Mouse (Mus musculus) embryonic facial prominence, embryonic 14.5 days (tissue): ENCODE results near the gene Dcpp3. TPM values are rescaled to one million over a fixed set of nuclear protein-coding genes. Genes with fewer than 3 reads are reported as not detected.
"Not testable (repeated sequence)": the region's sequence is repeated elsewhere in the genome, so short reads cannot be mapped to it uniquely, and the experiment has no call there.

Experiments
- ATAC-seq: fragments of 200-750 bp; cut with Nextera tagmentation; 2 replicates; pipeline ENCODE4 v1.8.0; 2017; ENCODE audit warnings: low read depth, moderate number of reproducible peaks, moderate TSS enrichment
- DNase-seq: peaks from one replicate; pipeline ENCODE4 v3.0.0-alpha.2; 2015; ENCODE audit warnings: low spot score
- H3K27ac ChIP-seq: fragments of 300-500 bp; sonication (generic); replicated peaks from 2 replicates; pipeline ENCODE4 v1.5.1; 2014; ENCODE audit warnings: low read depth, mild to moderate bottlenecking, low read length, moderate library complexity
- H3K27me3 ChIP-seq: fragments of 300-500 bp; sonication (generic); replicated peaks from 2 replicates; pipeline ENCODE4 v1.6.1; 2014; ENCODE audit warnings: low read length; ENCODE audit not compliant: control insufficient read depth, insufficient read depth
- H3K36me3 ChIP-seq: fragments of 300-500 bp; sonication (generic); 2 replicates; pipeline ENCODE4 v1.6.1; 2014; ENCODE audit warnings: low read length, mixed read lengths; ENCODE audit not compliant: control insufficient read depth, insufficient read depth
- H3K4me1 ChIP-seq: fragments of 300-500 bp; sonication (generic); 2 replicates; pipeline ENCODE4 v1.6.1; 2014; ENCODE audit warnings: antibody characterized with exemption, low read length; ENCODE audit not compliant: control insufficient read depth, insufficient read depth
- H3K4me2 ChIP-seq: fragments of 300-500 bp; sonication (generic); 2 replicates; pipeline ENCODE4 v1.6.1; 2014; ENCODE audit warnings: low read depth, mild to moderate bottlenecking, low read length, moderate library complexity, mixed read lengths
- H3K4me3 ChIP-seq: fragments of 300-500 bp; sonication (generic); 2 replicates; pipeline ENCODE4 v1.5.1; 2014; ENCODE audit warnings: low read depth, mild to moderate bottlenecking, low read length
- H3K9ac ChIP-seq: fragments of 300-500 bp; sonication (generic); 2 replicates; pipeline ENCODE4 v1.6.1; 2014; ENCODE audit warnings: low read depth, mild to moderate bottlenecking, low read length, moderate library complexity, mixed read lengths
- H3K9me3 ChIP-seq: fragments of 300-500 bp; sonication (generic); 2 replicates; pipeline ENCODE4 v1.6.1; 2016; ENCODE audit warnings: low read length; ENCODE audit not compliant: control insufficient read depth
- WGBS: fragments of 180-500 bp; shearing (Covaris S2); extraction: QIAGEN DNeasy Blood & Tissue Kit; methylation state at CpG from one replicate; pipeline ENCODE4 v1.1.7; 2014; 5-methylcytosine and 5-hydroxymethylcytosine counted together
- polyA plus RNA-seq: library from polyadenylated mRNA; unstranded; fragments of >200 nt; fragmentation: Nextera tagmentation; extraction: Ambion mirVana; gene quantifications from 2 replicates; pipeline ENCODE4 v1.2.1, GENCODE M21; 2014

Gene Dcpp3
- polyA plus RNA-seq = 3.9 and 15.6 TPM in 2 replicates

DNA sequence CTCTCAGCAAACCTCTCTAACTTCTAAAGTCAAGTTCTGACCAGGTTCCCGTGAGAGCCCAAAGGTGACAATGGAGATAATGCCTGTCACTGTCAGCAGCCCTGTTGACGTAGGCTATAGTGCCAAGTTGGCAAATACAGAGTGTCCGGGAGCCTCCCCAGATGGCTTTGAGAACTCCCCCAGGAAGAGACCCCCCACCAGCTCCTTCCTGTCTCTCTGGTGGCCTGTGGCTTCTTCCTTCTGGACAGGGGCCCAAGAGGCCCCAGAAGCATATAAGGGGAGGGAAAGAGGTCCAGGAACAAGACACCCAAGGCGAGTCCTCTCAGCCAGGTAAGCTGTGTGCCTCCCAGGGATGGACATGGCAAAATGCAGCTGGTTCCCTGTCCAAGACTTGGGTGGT lies at the start of gene Dcpp3:
Dcpp3 (plus strand) TSS at position 301 of the 400 bp plus-strand sequence.
- not testable (repeated sequence) for DNase-seq, ATAC-seq, H3K4me1 ChIP-seq, H3K27ac ChIP-seq, H3K36me3 ChIP-seq, H3K4me3 ChIP-seq, H3K9ac ChIP-seq, H3K9me3 ChIP-seq, H3K4me2 ChIP-seq, H3K27me3 ChIP-seq
- 69% methylated on average over 4 of the region's 4 CpGs for WGBS

GRCm38 (mm10) chr17:23867756-23868155 lies 49.5 kb upstream of the Dcpp3 start, which contains the start of gene Prss21:
Prss21 (plus strand) TSS chr17:23868056.
- Histone ChIP-seq H3K4me3 (no peak within 1 kb of the TSS), H3K9ac (no peak within 1 kb of the TSS), H3K4me2 (no peak within 1 kb of the TSS), H3K27ac (no peak within 1 kb of the TSS), H3K4me1 (no peaks in the 10 kb centered on the region), H3K36me3 (no peaks in the 10 kb centered on the region), H3K27me3 (no peaks in the 10 kb centered on the region), H3K9me3 (no peaks in the 10 kb centered on the region)
- ATAC-seq (no peak), DNase-seq (no peak)
- 84% methylated on average over 15 of the region's 15 CpGs for WGBS

- H3K4me1 ChIP-seq = no peaks in the 10 kb centered on the region
- H3K4me3 ChIP-seq = no peak overlapping the region
- no peaks in the 10 kb centered on the region for H3K9me3 ChIP-seq
- DNase-seq (no peak), ATAC-seq (no peak)
- no peaks in the 10 kb centered on the region for H3K27me3 ChIP-seq
- no peak overlapping the region for H3K9ac ChIP-seq
- no peak overlapping the region for H3K27ac ChIP-seq
- no peaks in the 10 kb centered on the region for H3K36me3 ChIP-seq
- H3K4me2 ChIP-seq = no peak overlapping the region
- WGBS = 94% methylated on average over 11 of the region's 11 CpGs
These were observed 48.7 kb upstream of the Dcpp3 start for GRCm38 (mm10) chr17:23868513-23868912.

DNA sequence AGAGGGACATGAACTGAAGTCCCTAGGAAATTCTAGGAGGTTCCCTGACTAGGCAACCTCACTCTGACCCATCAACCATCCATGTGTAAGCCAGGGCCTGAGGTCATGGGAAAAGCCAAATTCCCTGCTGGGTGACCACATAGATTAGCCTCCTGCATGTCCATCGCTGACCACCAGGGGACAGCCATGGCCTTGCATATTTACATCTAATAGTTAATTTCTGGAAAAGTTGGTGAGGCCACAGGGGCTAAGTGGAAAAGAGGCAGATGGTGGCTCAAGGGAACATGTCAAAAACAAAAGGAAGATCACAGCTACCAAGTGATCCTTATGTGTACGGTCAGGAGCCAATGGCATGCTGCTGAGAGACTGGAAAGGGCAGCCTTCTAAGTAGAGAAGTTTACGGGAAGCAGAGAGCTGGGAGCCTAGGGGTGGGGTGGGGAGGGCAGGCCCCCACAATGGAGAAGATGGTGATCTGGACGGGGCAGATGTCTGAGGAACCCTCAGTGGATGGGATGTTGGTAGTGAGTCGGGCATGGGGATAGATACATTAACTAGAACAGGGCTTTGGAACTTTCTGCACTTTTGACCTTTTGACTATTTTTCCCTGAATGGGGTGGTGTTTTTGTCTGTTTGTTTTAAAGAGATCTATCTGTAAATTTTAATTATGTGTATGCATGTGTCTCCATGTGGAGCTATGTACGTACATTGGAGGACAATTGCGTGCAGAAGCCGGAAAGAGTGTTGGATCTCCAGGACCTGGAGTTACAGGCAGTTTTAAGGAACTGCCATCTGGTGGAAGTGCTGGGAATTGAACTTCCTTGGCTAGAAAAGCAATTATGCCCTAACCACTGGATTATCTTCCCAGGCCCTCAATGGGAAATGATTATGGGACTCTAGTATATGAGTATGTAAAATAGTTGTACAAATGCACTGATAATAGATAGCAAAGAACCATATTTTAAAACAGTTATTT lies 43.1 kb upstream of the Dcpp3 start:
- H3K4me1 ChIP-seq = no peaks in the 10 kb centered on the region
- DNase-seq (peak; percentile 56), ATAC-seq (no peak)
- H3K4me2 ChIP-seq = no peak overlapping the region
- H3K36me3 ChIP-seq = no peaks in the 10 kb centered on the region
- 41% methylated on average over 8 of the region's 8 CpGs for WGBS
- H3K9me3 ChIP-seq = no peaks in the 10 kb centered on the region
- no peaks in the 10 kb centered on the region for H3K27me3 ChIP-seq
- H3K9ac ChIP-seq = no peak overlapping the region
- no peak overlapping the region for H3K4me3 ChIP-seq
- no peak overlapping the region for H3K27ac ChIP-seq

DNA sequence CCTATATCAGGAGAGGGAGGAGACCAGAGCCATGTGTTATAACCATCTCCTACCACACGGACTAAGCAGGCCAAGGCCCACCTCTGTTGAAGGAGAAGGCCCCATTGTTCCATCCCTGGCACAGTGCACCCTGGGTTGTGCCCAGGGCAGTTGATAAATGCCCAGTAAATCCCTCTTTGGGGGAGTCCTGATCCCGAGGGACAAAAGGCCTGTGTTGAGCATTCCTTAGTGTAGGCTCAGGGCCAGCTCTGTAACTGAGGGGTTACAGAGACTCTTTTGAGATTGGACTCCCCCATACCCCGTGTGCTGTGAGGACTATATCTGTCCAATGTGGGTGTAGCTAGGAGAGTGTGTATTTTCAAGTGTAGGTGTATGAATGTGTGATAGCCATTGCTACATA lies 40.5 kb upstream of the Dcpp3 start:
- no peaks in the 10 kb centered on the region for H3K9me3 ChIP-seq
- H3K4me1 ChIP-seq = no peaks in the 10 kb centered on the region
- H3K27ac ChIP-seq = no peak overlapping the region
- H3K27me3 ChIP-seq = no peaks in the 10 kb centered on the region
- H3K4me3 ChIP-seq = no peak overlapping the region
- WGBS = 34% methylated on average over 3 of the region's 3 CpGs
- H3K4me2 ChIP-seq = no peak overlapping the region
- peak; percentile 83 for ATAC-seq
- H3K9ac ChIP-seq = no peak overlapping the region
- no peaks in the 10 kb centered on the region for H3K36me3 ChIP-seq
- peak; percentile 66 for DNase-seq

GRCm38 (mm10) chr17:23877166-23877565 lies 40.1 kb upstream of the Dcpp3 start:
- Histone ChIP-seq H3K4me1 (no peaks in the 10 kb centered on the region), H3K9me3 (no peaks in the 10 kb centered on the region), H3K36me3 (no peaks in the 10 kb centered on the region), H3K4me3 (no peak overlapping the region), H3K4me2 (no peak overlapping the region), H3K27me3 (no peaks in the 10 kb centered on the region), H3K27ac (no peak overlapping the region), H3K9ac (no peak overlapping the region)
- peak; percentile 59; the same call in 1 of the 2 replicates for ATAC-seq
- DNase-seq = peak; percentile 39
- WGBS = 71% methylated on average over 2 of the region's 2 CpGs

GRCm38 (mm10) chr17:23880576-23880975 lies 36.7 kb upstream of the Dcpp3 start, which contains the start of the genes Dcpp1 and Dcpp2:
Dcpp1 (plus strand) TSS chr17:23880876.
Dcpp2 (plus strand) TSS chr17:23880880.
- not testable (repeated sequence) for H3K9me3 ChIP-seq, H3K36me3 ChIP-seq, H3K4me1 ChIP-seq, ATAC-seq, H3K4me2 ChIP-seq, DNase-seq, H3K27me3 ChIP-seq, H3K27ac ChIP-seq, H3K9ac ChIP-seq, H3K4me3 ChIP-seq
- WGBS = 91% methylated on average over 4 of the region's 4 CpGs

DNA sequence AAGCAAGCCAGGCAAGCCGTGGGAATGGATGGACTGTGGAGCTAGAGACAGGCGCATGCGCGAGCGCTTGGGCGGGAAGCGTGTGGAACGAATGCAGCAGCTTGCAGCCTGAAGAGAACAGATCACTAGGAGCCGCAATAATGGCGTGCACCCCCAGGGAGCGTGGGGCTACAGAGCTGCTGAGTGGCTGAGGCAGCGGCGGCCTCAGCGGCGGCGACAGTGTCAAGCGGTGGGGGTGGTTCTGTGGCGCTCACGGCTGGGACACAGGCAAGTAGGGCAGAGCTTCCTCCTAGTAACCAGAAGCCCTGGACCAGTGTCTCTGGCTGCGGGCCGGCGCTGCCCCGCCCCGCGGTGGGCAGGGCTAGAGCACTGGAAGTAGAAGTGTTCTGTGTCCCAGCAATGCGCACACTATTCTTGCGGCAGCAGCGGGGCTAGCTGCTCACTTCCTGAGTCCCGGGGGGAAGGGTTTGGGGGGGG lies 7.3 kb downstream of the Dcpp3 start:
- DNase-seq = peak; percentile 95
- no peaks in the 10 kb centered on the region for H3K36me3 ChIP-seq
- peaks cover 5% of the 10 kb centered on the region for H3K4me1 ChIP-seq
- no peaks in the 10 kb centered on the region for H3K9me3 ChIP-seq
- peak; percentile 99 for ATAC-seq
- H3K27me3 ChIP-seq = no peaks in the 10 kb centered on the region
- peak overlapping the region; percentile 92 for H3K27ac ChIP-seq
- WGBS = 0% methylated on average over 25 of the region's 29 CpGs
- peak overlapping the region; percentile 72 for H3K9ac ChIP-seq
- H3K4me3 ChIP-seq = peak overlapping the region; percentile 55
- peak overlapping the region; percentile 68 for H3K4me2 ChIP-seq
